Mouse (Mus musculus) testis, adult 2 months (tissue): Measurements from ENCODE around the gene Rwdd1. TPM values are rescaled to one million over a fixed set of nuclear protein-coding genes. Genes with fewer than 3 reads are reported as not detected.

ENCODE experiments used
- H3K27ac ChIP-seq: fragments of 200-500 bp; 2 replicates; pipeline ENCODE4 v1.5.1; 2012; ENCODE audit warnings: low read depth, low read length; ENCODE audit not compliant: control insufficient read depth, insufficient read depth
- H3K27me3 ChIP-seq: fragments of 200-500 bp; 2 replicates; pipeline ENCODE4 v1.6.1; 2012; ENCODE audit warnings: mild to moderate bottlenecking, low read length, moderate library complexity; ENCODE audit not compliant: control insufficient read depth, insufficient read depth
- H3K36me3 ChIP-seq: fragments of 200-500 bp; 2 replicates; pipeline ENCODE4 v1.6.1; 2012; ENCODE audit warnings: mild to moderate bottlenecking, low read length; ENCODE audit not compliant: control insufficient read depth, insufficient read depth
- H3K4me1 ChIP-seq: fragments of 200-500 bp; 2 replicates; pipeline ENCODE4 v1.6.1; 2012; ENCODE audit warnings: low read length; ENCODE audit not compliant: control insufficient read depth, insufficient read depth
- H3K4me3 ChIP-seq: fragments of 200-500 bp; 2 replicates; pipeline ENCODE4 v1.5.1; 2012; ENCODE audit warnings: low read depth, mild to moderate bottlenecking, low read length, moderate library complexity, mixed read lengths; ENCODE audit not compliant: control insufficient read depth
- CTCF ChIP-seq: fragments of 200-500 bp; IDR thresholded peaks from 2 replicates; pipeline ENCODE4 v1.5.1; 2012; ENCODE audit warnings: low read depth, mild to moderate bottlenecking, inconsistent platforms, low read length, moderate library complexity; ENCODE audit not compliant: control insufficient read depth, insufficient read depth, insufficient replicate concordance
- POLR2A ChIP-seq: fragments of 200-500 bp; IDR thresholded peaks from 2 replicates; pipeline ENCODE4 v1.6.1; 2012; ENCODE audit warnings: low read depth, mild to moderate bottlenecking, inconsistent platforms, low read length, moderate library complexity; ENCODE audit not compliant: control insufficient read depth
- polyA plus RNA-seq: library from polyadenylated mRNA; depleted of rRNA; stranded (reverse); fragments of >200 nt; gene quantifications from 2 replicates; pipeline ENCODE4 v1.2.3, GENCODE M21; 2012; rRNA removed

Rwdd1 gene
- 39.0 and 41.3 TPM in 2 replicates for polyA plus RNA-seq

GRCm38 (mm10) chr10:34019302-34020075 is at the start of gene Rwdd1:
Gene Rwdd1 (minus strand): TSS chr10:34019624.
- Histone ChIP-seq H3K36me3 (no peaks in the 10 kb centered on the region), H3K27ac (peak within 1 kb of the TSS; percentile 80), H3K4me3 (peak within 1 kb of the TSS; percentile 90), H3K27me3 (no peaks in the 10 kb centered on the region), H3K4me1 (peaks cover 2% of the 10 kb centered on the region)
- TF ChIP-seq CTCF, result no peak
- peak; percentile 76 for TF ChIP-seq POLR2A

- no peaks in the 10 kb centered on the region for H3K36me3 ChIP-seq
- no peaks in the 10 kb centered on the region for H3K4me1 ChIP-seq
- H3K27me3 ChIP-seq, result no peaks in the 10 kb centered on the region
- TF ChIP-seq CTCF (no peak), POLR2A (no peak)
- no peak overlapping the region for H3K4me3 ChIP-seq
- H3K27ac ChIP-seq, result no peak overlapping the region
These were observed 47.2 kb upstream of the Rwdd1 start for GRCm38 (mm10) chr10:34066591-34066990.

- TF ChIP-seq CTCF (no peak), POLR2A (no peak)
- Histone ChIP-seq H3K4me1 (no peaks in the 10 kb centered on the region), H3K27ac (no peak overlapping the region), H3K4me3 (no peak overlapping the region), H3K27me3 (no peaks in the 10 kb centered on the region), H3K36me3 (no peaks in the 10 kb centered on the region)
These were observed 34.6 kb upstream of the Rwdd1 start for GRCm38 (mm10) chr10:34053987-34054386.

- no peaks in the 10 kb centered on the region for H3K27me3 ChIP-seq
- H3K4me1 ChIP-seq, result no peaks in the 10 kb centered on the region
- TF ChIP-seq POLR2A (no peak), CTCF (no peak)
- no peaks in the 10 kb centered on the region for H3K36me3 ChIP-seq
- H3K4me3 ChIP-seq, result no peak within 1 kb of the TSS
- H3K27ac ChIP-seq, result no peak within 1 kb of the TSS
These were observed 24.8 kb upstream of the Rwdd1 start, which contains the start of gene Calhm4 for GRCm38 (mm10) chr10:34044210-34044609. Gene Calhm4 (minus strand): TSS chr10:34044310.

GRCm38 (mm10) chr10:34037401-34037800 is 18.0 kb upstream of the Rwdd1 start, which contains the start of gene Trappc3l:
Gene Trappc3l (plus strand): TSS chr10:34037597.
- Histone ChIP-seq H3K4me1 (peaks cover 6% of the 10 kb centered on the region), H3K36me3 (no peaks in the 10 kb centered on the region), H3K27ac (no peak within 1 kb of the TSS), H3K4me3 (no peak within 1 kb of the TSS), H3K27me3 (no peaks in the 10 kb centered on the region)
- TF ChIP-seq POLR2A (no peak), CTCF (no peak)

GRCm38 (mm10) chr10:34036587-34036986 is 17.2 kb upstream of the Rwdd1 start:
- no peak overlapping the region for H3K4me3 ChIP-seq
- H3K27ac ChIP-seq, result no peak overlapping the region
- H3K4me1 ChIP-seq, result peaks cover 6% of the 10 kb centered on the region
- no peaks in the 10 kb centered on the region for H3K27me3 ChIP-seq
- H3K36me3 ChIP-seq, result no peaks in the 10 kb centered on the region
- peak; percentile 20; the same call in 1 of the 2 replicates for TF ChIP-seq CTCF
- no peak for TF ChIP-seq POLR2A

GRCm38 (mm10) chr10:34033630-34034305 is 14.3 kb upstream of the Rwdd1 start:
- Histone ChIP-seq H3K4me3 (peak overlapping the region; percentile 49), H3K4me1 (peaks cover 6% of the 10 kb centered on the region), H3K36me3 (no peaks in the 10 kb centered on the region), H3K27me3 (no peaks in the 10 kb centered on the region), H3K27ac (peak overlapping the region; percentile 9; the same call in 1 of the 2 replicates)
- peak; percentile 35; the same call in 1 of the 2 replicates for TF ChIP-seq CTCF
- TF ChIP-seq POLR2A, result peak; percentile 53; the same call in 1 of the 2 replicates
